Mouse (Mus musculus) lung, adult 2 months (tissue): Measurements from ENCODE around the gene Ext2.

ENCODE experiments used
- CTCF ChIP-seq: fragments of 200-500 bp; IDR thresholded peaks from 2 replicates; pipeline ENCODE4 v1.5.1; 2011; ENCODE audit warnings: mild to moderate bottlenecking, low read length, control low read depth; ENCODE audit not compliant: insufficient read depth
- POLR2A ChIP-seq: fragments of 200-500 bp; IDR thresholded peaks from 2 replicates; pipeline ENCODE4 v1.6.1; 2011; ENCODE audit warnings: low read depth, mild to moderate bottlenecking, control low read depth, low read length, borderline replicate concordance; ENCODE audit errors: extremely low read depth

- TF ChIP-seq CTCF (no peak), POLR2A (no peak)
Measured at GRCm38 (mm10) chr2:93782156-93782555, 40.2 kb downstream of the Ext2 start.
